Mouse (Mus musculus): ENCODE measurements at regions not wholly inside any gene's neighbourhood (a gene's known extent, or its start where the extent isn't known, plus 50 kb on each side); places are given as distances from the start of the nearest gene placed in this dataset.

DNA sequence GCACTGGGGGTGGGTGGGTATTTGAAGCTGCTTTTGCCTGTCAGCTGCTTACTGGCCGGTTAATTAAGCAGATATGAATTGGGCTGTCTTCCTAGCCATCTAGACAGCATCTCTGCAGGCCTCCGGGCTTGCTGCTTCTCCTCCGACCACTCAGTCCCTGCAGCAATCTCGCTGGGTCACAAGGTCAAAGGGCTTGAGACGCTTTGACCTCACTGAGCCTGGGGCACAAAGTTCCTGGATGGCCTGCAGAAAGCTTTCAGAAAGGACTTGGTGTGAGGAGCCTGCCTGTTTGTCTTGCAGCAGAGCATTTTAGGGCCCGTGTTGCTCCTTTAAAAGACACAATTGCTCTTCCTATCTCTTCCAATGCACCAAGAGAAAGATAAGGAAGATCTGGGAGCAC is 83.7 kb upstream of the Ppp2r5a start:
- no peak for DNase-seq

DNA sequence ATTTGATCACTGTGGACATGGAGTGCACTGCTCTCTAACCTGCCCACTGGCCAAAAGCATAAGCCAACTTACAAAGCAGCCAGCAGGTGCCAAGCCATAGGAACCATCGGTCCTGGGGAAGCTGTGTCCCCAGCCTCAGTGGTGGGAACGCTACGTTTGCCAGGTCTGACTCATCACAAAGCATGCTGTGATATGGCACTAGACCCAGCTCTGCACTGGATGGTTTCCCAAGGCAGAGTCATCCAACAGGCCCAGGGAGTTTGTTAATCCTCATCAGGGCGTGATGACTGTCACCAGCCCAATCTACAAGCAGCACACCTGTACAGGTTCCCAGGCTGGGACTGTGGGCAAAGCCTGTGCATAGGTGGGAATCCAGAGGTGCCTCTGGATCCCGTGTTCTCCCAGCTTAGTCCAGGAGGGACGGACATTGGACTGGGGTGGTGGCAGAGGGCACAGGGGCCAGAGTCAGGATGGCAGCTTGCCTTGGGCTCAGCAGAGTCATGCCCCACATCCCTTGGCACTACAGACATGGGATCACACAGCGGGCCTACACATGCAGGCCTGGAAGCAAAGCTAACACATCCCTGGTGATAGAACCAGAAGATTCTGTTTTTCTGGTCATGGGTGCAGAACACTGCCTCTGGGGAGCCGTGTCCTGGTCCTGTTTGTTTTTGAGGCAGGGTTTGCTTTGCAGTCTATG is 81.8 kb upstream of the Ppp2r5a start:
- DNase-seq: no peak

DNA sequence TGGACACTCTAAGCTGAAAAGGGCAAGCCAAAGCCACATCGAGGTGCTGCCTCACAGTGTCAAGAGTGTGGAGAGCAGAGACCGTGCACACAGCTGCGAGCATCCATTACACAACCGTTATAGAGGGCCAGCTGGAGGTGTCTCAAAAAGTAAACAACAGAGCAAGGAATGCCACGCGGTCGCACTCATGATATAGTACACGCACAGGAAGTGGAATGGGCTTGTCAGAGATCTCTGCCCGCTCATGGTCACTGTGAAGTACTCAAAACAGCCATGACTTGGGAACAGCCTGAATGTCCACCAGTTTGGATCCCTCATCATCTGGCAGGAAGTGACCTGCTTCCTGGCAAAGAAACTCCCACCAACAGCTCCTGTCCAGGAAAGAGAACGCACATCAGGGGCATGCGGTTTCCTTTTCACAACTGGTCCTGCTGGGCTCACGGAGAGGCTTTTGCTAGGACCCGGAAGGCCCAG is 76.9 kb upstream of the Ppp2r5a start:
- peak; percentile 48 to 73 for DNase-seq

DNA sequence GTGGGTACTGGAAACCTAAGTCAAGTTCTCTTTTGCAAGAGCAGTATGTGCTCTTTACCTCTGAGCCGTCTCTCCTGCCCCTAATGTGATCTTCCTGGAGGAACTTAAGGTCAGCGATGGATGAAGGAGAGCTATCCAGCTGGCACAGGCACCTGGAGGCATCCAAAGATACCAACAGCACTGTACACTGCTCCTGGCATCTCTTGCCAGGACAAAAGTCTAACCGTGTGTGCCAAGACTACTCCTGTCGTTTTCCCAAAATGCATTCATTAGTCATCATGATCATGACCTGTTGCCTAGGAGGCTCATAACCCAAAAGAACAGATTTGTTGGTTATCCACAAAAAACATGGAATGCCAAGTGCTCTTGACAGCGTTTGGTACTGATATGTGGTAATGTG is 69.5 kb upstream of the Ppp2r5a start:
- DNase-seq: no peak

DNA sequence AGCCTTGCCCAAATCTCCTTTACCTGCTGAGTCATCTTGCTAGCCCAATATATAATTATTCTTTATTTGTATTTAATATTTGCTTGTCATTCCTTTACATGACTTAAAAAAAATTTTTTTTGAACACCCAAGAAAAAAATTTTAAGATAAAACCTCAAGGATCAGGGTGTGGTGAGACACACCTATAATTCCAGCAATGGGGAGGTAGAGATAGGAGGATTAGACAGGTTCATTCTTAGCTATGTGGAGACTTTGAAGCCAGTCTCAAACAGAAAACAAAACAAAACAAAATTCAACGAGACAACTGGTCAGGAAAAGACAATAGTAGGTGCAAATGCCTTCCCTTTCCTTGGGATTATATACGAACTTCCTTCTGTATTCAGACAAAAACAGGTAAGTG is 68.4 kb upstream of the Ppp2r5a start:
- no peak for DNase-seq

DNA sequence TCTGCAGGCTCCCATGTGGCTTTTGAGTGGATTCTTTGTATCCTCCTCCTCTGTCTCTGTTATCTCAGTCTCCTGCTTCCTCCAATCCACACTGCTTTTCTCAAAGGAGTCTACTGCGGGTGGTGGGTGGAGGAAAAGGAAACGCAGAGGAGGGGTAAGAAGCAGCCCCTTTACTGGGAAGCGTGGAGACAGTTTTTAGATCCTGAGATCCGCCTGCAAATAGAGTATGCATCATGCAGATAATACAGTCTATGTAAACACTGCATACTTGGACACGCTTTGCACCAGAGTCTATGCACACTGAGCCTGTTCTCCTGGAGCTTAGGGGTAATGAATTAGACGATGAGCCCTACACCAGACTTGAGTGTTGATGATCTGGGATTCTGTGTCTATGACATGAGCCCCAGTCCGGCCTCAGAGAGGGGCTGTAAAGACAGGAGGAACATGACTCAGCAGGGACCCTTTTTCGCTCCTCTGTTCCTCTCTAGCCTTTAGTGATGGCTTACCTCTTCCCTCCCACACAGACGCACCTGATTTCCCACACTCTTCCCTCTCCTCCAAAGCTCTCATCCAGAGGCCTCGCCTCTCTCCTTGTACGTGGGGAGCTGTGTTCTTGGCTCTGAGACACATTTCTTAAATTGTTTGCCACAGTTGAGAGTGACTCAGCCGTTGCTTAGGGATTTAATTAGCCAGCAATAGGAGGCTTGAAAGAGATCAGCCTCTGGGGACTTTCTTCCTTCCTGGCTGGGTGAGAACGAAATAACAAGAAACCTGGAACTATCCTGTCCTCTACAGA is 67.3 kb upstream of the Ppp2r5a start:
- DNase-seq: peak in 1 of 2 experiments; percentile 28

DNA sequence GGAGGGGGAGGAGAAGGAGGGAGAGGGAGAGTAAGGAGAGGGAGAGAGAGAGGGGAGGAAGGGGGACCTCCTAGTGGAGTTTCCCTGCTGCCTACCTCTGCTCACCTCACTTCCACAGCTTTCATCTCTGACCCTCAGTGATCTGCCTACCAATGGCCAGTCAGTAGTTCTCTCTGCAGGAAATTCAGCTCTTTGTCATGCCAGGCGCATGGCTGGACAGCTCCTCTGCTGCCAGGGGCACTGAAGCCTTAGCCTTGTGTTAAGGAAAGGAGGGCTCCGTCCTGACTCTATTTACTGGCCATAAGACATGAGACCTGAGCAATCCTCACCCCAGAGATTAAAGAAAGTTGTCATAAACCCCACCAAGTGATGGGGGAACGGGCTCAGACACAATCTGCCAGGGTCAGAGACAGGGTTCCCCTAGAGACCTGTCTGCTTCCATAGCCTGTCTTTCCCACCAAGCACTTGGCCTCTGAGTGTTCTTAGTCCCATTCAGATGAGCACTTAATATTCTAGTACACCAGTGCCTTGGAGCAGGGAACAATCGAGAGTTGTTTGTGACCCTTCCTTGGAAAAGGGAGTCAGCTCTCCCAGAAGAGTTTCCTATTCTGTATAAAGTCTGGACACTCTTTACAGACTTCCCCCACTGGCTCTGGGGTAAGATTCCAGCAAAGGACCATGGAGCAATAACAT is 65.9 kb upstream of the Ppp2r5a start:
- DNase-seq: no peak

DNA sequence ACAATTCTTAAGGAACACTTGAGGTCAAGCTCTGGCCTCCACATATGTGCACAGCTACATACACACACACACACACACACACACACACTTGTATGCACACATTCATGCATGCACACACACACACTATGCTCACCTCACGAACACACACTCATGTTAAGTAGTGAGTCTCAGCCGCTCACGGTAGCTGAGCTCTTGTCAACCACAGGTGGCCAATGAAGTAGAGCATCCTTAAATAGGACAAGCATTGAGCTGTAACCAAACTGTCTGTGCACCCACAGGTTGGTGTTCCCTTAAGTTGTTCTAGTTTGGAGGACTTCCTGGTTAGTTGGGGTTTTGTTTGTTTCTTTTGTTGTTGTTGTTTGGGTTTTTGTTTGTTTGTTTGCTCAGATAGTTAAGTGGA is 63.2 kb upstream of the Ppp2r5a start:
- no peak for DNase-seq

DNA sequence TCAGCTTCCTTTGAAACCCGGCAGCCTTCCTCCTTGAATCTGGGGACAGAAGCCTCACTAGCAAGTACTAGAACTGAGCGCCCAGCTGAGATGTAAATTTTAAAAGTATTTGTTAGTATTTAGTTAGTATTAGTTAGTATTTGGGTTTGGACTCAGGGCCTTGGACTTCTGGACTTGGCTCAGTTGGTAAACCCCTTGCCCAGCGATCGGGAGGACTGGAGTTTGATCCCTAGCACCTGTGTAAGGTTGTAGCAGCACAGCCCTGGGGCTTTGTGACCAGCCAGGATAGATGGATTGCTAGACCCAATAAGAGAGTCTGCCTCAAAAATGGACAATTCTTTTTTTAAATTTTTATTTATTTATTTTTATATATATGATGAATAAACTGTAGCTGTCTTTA is 62.7 kb upstream of the Ppp2r5a start:
- no peak for DNase-seq

DNA sequence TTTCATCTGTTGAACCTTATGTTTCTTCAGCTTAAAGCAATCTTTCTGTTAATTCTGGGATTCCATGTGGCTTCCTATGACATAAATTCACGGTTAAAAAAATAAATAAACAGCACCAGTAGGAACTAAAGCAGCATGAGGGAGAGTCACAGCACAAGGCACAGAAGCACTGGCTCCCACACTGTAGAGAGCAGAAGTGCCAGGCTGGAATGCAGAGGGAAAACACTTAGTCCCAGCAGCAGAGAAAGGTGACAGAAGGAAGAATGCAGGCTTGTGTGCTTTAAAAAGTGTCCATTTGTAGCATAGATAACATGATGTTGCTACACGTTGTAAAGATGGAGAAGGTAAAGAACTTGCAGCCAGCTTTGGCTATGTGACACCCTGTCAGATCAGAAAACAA is 62.1 kb upstream of the Ppp2r5a start:
- no peak for DNase-seq

DNA sequence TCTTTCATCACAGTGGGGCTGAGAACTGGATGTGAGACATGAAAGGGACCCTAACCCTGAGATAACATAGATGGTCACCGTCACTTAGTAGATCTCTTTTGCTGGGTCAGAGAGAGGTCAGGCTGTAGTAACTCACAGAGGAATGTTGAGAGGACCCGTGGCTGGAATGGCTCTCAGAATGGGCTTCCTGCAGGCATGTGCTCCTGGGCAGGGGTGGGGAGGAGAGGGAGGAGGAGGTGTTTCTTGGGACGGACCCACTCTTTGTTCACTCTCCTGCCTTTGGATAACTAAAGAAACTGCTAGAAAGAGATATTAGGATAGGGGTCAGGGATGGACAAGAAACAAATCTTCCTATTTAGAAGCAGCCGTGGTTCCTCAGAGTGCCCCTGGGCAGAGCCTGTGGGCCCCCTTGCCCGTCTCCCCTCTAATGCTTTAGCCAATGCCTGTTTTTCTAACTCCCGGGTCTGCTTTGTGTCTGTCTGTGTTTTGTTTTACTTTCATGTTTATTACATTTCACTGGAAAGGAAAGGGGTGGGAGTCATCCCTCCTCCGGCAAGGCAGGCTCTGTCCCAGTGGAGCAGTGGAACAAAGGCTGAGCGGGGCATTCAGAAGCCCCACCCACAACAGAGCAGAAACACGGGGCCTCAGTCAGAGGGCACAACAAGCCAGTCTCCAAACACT is 58.9 kb upstream of the Ppp2r5a start:
- DNase-seq: peak; percentile 30 to 39

DNA sequence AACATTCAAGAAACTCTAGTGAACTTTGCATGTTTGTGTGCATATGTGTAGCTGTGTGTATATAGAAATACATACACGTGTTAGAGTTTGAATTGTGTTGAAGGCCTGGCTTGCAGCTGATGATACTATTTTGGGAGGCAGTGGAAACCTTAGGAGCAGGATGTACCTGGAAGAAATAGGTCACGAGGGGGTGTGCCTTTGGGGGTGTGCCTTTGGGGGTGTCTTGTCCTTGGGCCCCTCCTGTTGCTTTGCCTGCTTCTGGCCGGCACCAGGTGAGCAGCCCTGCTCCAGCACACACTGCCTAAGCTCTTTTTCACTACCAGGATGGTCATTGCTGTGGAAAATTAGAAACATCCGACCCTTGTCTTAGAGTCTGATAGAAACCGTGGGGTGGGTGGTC is 56.0 kb upstream of the Ppp2r5a start:
- DNase-seq: no peak

DNA sequence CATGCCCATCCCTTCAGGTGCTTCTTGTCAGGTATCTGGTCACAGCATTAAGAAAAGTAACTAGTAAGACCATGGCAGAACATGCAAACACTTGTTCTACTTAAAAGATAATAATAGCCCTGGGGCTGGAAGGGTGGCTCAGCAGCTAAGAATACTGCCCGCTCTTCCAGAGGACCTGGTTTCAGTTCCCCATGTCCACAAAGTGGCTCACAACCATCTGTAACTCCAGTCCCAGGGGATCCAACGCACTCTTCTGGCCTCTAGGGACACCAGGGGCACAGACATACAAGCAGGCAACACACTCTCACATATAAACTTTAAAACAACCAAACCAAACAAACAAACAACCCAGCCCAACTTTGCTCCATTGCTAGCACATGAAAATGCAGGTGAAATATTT is 55.2 kb upstream of the Ppp2r5a start:
- no peak for DNase-seq

DNA sequence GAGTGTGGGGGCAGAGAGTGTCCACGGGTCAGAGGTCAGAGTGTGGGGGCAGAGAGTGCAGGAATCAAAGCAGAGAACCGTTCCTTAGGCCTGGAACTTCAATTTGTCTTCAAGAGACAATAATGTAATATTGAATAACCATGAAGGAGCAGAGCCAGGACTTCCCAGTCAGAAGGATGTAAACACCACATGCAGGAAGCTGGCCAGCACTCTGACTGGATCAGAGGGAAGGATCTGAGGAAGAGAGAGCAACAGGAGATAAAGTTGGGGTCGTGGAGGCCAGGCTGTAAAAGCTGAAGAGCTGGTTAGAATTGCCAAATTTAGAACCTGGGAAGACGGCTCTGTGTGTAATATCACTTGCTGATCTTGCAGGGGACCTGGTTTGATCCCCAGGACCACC is 54.0 kb upstream of the Ppp2r5a start:
- no peak for DNase-seq

DNA sequence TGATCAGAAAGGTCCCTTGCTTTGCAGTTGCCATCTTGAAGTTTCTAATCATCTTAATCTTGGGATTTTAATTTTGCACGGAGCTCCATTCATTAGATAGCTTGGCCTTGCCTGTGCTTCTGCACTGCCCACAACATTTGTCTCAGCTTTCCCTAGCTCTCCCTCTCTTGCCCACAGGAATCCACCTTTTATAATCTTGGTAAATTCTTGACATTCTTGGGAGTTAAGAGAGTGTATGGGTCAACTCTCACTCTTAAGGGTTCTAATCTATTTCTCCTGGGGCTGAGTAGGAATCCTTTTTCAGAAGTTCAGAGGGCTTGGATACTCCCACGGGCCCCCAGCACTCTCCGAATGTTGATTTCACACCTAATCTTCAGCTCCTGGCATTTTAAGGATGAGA is 51.5 kb upstream of the Ppp2r5a start:
- DNase-seq: no peak

DNA sequence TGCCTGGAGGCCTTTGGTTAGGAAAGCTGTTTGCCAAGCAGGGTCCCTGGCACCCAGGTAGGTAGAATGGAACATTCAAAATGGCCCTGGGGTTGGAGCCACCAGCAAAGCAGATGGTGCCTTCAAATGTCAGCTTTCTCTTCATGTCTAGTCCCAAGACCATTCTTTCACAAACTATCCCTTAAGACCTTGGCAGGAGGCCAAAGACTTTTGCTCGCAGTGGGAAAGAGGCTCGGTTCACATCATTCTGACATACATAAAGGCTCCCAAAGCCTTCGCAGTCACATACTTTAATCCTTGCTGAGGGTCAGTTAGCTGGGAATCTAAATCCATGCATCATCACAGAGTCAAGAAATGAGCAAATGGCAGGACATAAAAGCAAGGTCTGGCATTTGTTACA is 50.5 kb upstream of the Ppp2r5a start:
- no peak for DNase-seq
